Mouse (Mus musculus) limb, embryonic 11.5 days (tissue): ENCODE data around the gene Igf2bp3. TPM values are rescaled to one million over a fixed set of nuclear protein-coding genes. Genes with fewer than 3 reads are reported as not detected.

ENCODE experiments used
- ATAC-seq: fragments of 200-750 bp; cut with Nextera tagmentation; 2 replicates; pipeline ENCODE4 v1.8.0; 2017; ENCODE audit warnings: low read depth; ENCODE audit not compliant: insufficient number of reproducible peaks, low FRiP score, low TSS enrichment
- DNase-seq: peaks from one replicate; pipeline ENCODE4 v3.0.0-alpha.2; 2015; ENCODE audit warnings: low spot score
- H3K27ac ChIP-seq: fragments of 300-500 bp; sonication (generic); replicated peaks from 2 replicates; pipeline ENCODE4 v1.5.1; 2014; ENCODE audit warnings: low read depth, mild to moderate bottlenecking, low read length
- H3K27me3 ChIP-seq: fragments of 300-500 bp; sonication (generic); 2 replicates; pipeline ENCODE4 v1.6.1; 2014; ENCODE audit warnings: mild to moderate bottlenecking, low read length, mixed read lengths; ENCODE audit not compliant: control insufficient read depth, insufficient read depth
- H3K36me3 ChIP-seq: fragments of 300-500 bp; sonication (generic); 2 replicates; pipeline ENCODE4 v1.6.1; 2014; ENCODE audit warnings: mild to moderate bottlenecking, low read length, moderate library complexity, mixed read lengths; ENCODE audit not compliant: control insufficient read depth, insufficient read depth
- H3K4me1 ChIP-seq: fragments of 300-500 bp; sonication (generic); 2 replicates; pipeline ENCODE4 v1.6.1; 2014; ENCODE audit warnings: low read length, mixed read lengths; ENCODE audit not compliant: control insufficient read depth, insufficient read depth
- H3K4me2 ChIP-seq: fragments of 300-500 bp; sonication (generic); 2 replicates; pipeline ENCODE4 v1.6.1; 2014; ENCODE audit warnings: low read depth, mild to moderate bottlenecking, moderate library complexity; ENCODE audit not compliant: severe bottlenecking
- H3K4me3 ChIP-seq: fragments of 300-500 bp; sonication (generic); 2 replicates; pipeline ENCODE4 v1.5.1; 2014; ENCODE audit warnings: low read depth, low read length
- H3K9ac ChIP-seq: fragments of 300-500 bp; sonication (generic); 2 replicates; pipeline ENCODE4 v1.6.1; 2014; ENCODE audit warnings: mild to moderate bottlenecking, low read length
- H3K9me3 ChIP-seq: fragments of 300-500 bp; sonication (generic); 2 replicates; pipeline ENCODE4 v1.6.1; 2016; ENCODE audit warnings: low read length; ENCODE audit not compliant: control insufficient read depth
- WGBS: fragments of 180-500 bp; shearing (Covaris S2); extraction: QIAGEN DNeasy Blood & Tissue Kit; methylation state at CpG from one replicate; pipeline ENCODE4 v1.1.7; 2014; 5-methylcytosine and 5-hydroxymethylcytosine counted together
- polyA plus RNA-seq: library from polyadenylated mRNA; unstranded; fragments of >200 nt; fragmentation: Nextera tagmentation; extraction: Ambion mirVana; gene quantifications from 2 replicates; pipeline ENCODE4 v1.2.1, GENCODE M21; 2014

The Igf2bp3 gene
- polyA plus RNA-seq, 1 experiment from 2014 or later = 140 TPM

GRCm38 (mm10) chr6:49173674-49174073, 41.1 kb downstream of the Igf2bp3 start:
- no peaks in the 10 kb centered on the region for H3K4me1 ChIP-seq
- H3K27me3 ChIP-seq = no peaks in the 10 kb centered on the region
- no peaks in the 10 kb centered on the region; the same call in 1 of the 2 replicates for H3K36me3 ChIP-seq
- no peak overlapping the region for H3K9ac ChIP-seq
- 86% methylated on average over 4 of the region's 4 CpGs for WGBS
- H3K9me3 ChIP-seq = no peaks in the 10 kb centered on the region
- ATAC-seq = no peak
- no peak overlapping the region for H3K4me2 ChIP-seq
- no peak for DNase-seq
- no peak overlapping the region for H3K4me3 ChIP-seq
- no peak overlapping the region for H3K27ac ChIP-seq

GRCm38 (mm10) chr6:49173265-49173664, 41.5 kb downstream of the Igf2bp3 start:
- WGBS = 91% methylated on average over 7 of the region's 7 CpGs
- no peak for DNase-seq

GRCm38 (mm10) chr6:49171216-49171615, 43.5 kb downstream of the Igf2bp3 start:
- H3K27ac ChIP-seq = no peak overlapping the region
- H3K27me3 ChIP-seq = no peaks in the 10 kb centered on the region
- no peak overlapping the region for H3K4me3 ChIP-seq
- H3K4me1 ChIP-seq = no peaks in the 10 kb centered on the region
- no peaks in the 10 kb centered on the region; the same call in 1 of the 2 replicates for H3K36me3 ChIP-seq
- no peak for DNase-seq
- 95% methylated on average over 5 of the region's 5 CpGs for WGBS
- H3K9me3 ChIP-seq = no peaks in the 10 kb centered on the region
- H3K4me2 ChIP-seq = no peak overlapping the region
- ATAC-seq = no peak
- H3K9ac ChIP-seq = no peak overlapping the region

More at GRCm38 (mm10) chr6:49173265-49173664, 41.5 kb downstream of the Igf2bp3 start:
- no peak overlapping the region for H3K9ac ChIP-seq
- no peak for ATAC-seq
- H3K27me3 ChIP-seq = no peaks in the 10 kb centered on the region
- no peak overlapping the region for H3K27ac ChIP-seq
- no peaks in the 10 kb centered on the region for H3K9me3 ChIP-seq
- H3K4me1 ChIP-seq = no peaks in the 10 kb centered on the region
- H3K4me2 ChIP-seq = no peak overlapping the region
- H3K36me3 ChIP-seq = no peaks in the 10 kb centered on the region; the same call in 1 of the 2 replicates
- H3K4me3 ChIP-seq = no peak overlapping the region

- Histone ChIP-seq H3K27ac (no peak overlapping the region), H3K9me3 (no peaks in the 10 kb centered on the region), H3K36me3 (no peaks in the 10 kb centered on the region; the same call in 1 of the 2 replicates), H3K4me1 (no peaks in the 10 kb centered on the region), H3K27me3 (no peaks in the 10 kb centered on the region), H3K9ac (no peak overlapping the region), H3K4me2 (no peak overlapping the region), H3K4me3 (no peak overlapping the region)
- DNase-seq = no peak
- no peak for ATAC-seq
- 47% methylated on average over 3 of the region's 3 CpGs for WGBS
Observed at GRCm38 (mm10) chr6:49168648-49169047, 46.1 kb downstream of the Igf2bp3 start.

GRCm38 (mm10) chr6:49167406-49167805, 47.4 kb downstream of the Igf2bp3 start:
- Histone ChIP-seq H3K4me3 (no peak overlapping the region), H3K9me3 (no peaks in the 10 kb centered on the region), H3K9ac (no peak overlapping the region), H3K4me1 (no peaks in the 10 kb centered on the region), H3K4me2 (no peak overlapping the region), H3K27ac (no peak overlapping the region), H3K36me3 (peaks cover 2% of the 10 kb centered on the region; the same call in 1 of the 2 replicates), H3K27me3 (no peaks in the 10 kb centered on the region)
- 85% methylated on average over 4 of the region's 4 CpGs for WGBS
- DNase-seq = no peak
- ATAC-seq = no peak

GRCm38 (mm10) chr6:49166318-49166717, 48.4 kb downstream of the Igf2bp3 start:
- ATAC-seq (no peak), DNase-seq (no peak)
- Histone ChIP-seq H3K27me3 (no peaks in the 10 kb centered on the region), H3K36me3 (peaks cover 2% of the 10 kb centered on the region; the same call in 1 of the 2 replicates), H3K27ac (no peak overlapping the region), H3K9me3 (no peaks in the 10 kb centered on the region), H3K4me2 (no peak overlapping the region), H3K9ac (no peak overlapping the region), H3K4me1 (no peaks in the 10 kb centered on the region), H3K4me3 (no peak overlapping the region)
- 91% methylated on average over 8 of the region's 8 CpGs for WGBS

- 97% methylated on average over 6 of the region's 6 CpGs for WGBS
- H3K4me3 ChIP-seq = no peak overlapping the region
- no peak overlapping the region for H3K4me2 ChIP-seq
- no peaks in the 10 kb centered on the region for H3K4me1 ChIP-seq
- no peak overlapping the region for H3K27ac ChIP-seq
- H3K27me3 ChIP-seq = no peaks in the 10 kb centered on the region
- ATAC-seq = no peak
- peaks cover 2% of the 10 kb centered on the region; the same call in 1 of the 2 replicates for H3K36me3 ChIP-seq
- no peaks in the 10 kb centered on the region for H3K9me3 ChIP-seq
- H3K9ac ChIP-seq = no peak overlapping the region
- DNase-seq = no peak
Observed at GRCm38 (mm10) chr6:49165855-49166254, 48.9 kb downstream of the Igf2bp3 start.

GRCm38 (mm10) chr6:49165101-49165500, 49.7 kb downstream of the Igf2bp3 start:
- H3K27me3 ChIP-seq = no peaks in the 10 kb centered on the region
- no peak overlapping the region for H3K27ac ChIP-seq
- DNase-seq = no peak
- 49% methylated on average over 6 of the region's 6 CpGs for WGBS
- H3K9ac ChIP-seq = no peak overlapping the region
- H3K4me1 ChIP-seq = no peaks in the 10 kb centered on the region
- H3K9me3 ChIP-seq = no peaks in the 10 kb centered on the region
- H3K4me3 ChIP-seq = no peak overlapping the region
- no peak overlapping the region for H3K4me2 ChIP-seq
- 0 out of 2 replicates have a peak, but pooled peaks cover 2% of the 10 kb centered on the region for H3K36me3 ChIP-seq
- ATAC-seq = no peak

GRCm38 (mm10) chr6:49164701-49165100, 50.1 kb downstream of the Igf2bp3 start:
- ATAC-seq (no peak), DNase-seq (no peak)
- Histone ChIP-seq H3K4me1 (no peaks in the 10 kb centered on the region), H3K4me2 (no peak overlapping the region), H3K27me3 (no peaks in the 10 kb centered on the region), H3K9me3 (no peaks in the 10 kb centered on the region), H3K4me3 (no peak overlapping the region), H3K27ac (no peak overlapping the region), H3K36me3 (0 out of 2 replicates have a peak, but pooled peaks cover 2% of the 10 kb centered on the region), H3K9ac (no peak overlapping the region)
- 86% methylated on average over 11 of the region's 11 CpGs for WGBS
